Mouse (Mus musculus) CD4-positive, CD25-positive, alpha-beta regulatory T cell, adult 2 months (primary cell): ENCODE measurements around the gene Zfc3h1.

Experiments used
- DNase-seq: peaks from one replicate; pipeline ENCODE4 v3.0.0-alpha.2; 2012; ENCODE audit warnings: low read depth, low spot score

Gene Zfc3h1

GRCm38 (mm10) chr10:115385018-115386002 lies 551 bp downstream of the Zfc3h1 start:
- peak; percentile 73 for DNase-seq

GRCm38 (mm10) chr10:115387891-115388290 lies 3.1 kb downstream of the Zfc3h1 start:
- DNase-seq: no peak

- DNase-seq: no peak
These were observed 6.3 kb downstream of the Zfc3h1 start for GRCm38 (mm10) chr10:115391076-115391475.

- DNase-seq: no peak
These were observed 7.1 kb downstream of the Zfc3h1 start for GRCm38 (mm10) chr10:115391896-115392295.

- DNase-seq: peak; percentile 81
These were observed 21.6 kb downstream of the Zfc3h1 start for GRCm38 (mm10) chr10:115406393-115406792.

GRCm38 (mm10) chr10:115413496-115413895 lies 28.7 kb downstream of the Zfc3h1 start:
- peak; percentile 20 for DNase-seq

- peak; percentile 14 for DNase-seq
These were observed 29.3 kb downstream of the Zfc3h1 start for GRCm38 (mm10) chr10:115414056-115414455.

- no peak for DNase-seq
These were observed 37.2 kb downstream of the Zfc3h1 start for GRCm38 (mm10) chr10:115421976-115422375.

- no peak for DNase-seq
These were observed 40.6 kb downstream of the Zfc3h1 start for GRCm38 (mm10) chr10:115425351-115425750.

GRCm38 (mm10) chr10:115437286-115437685 lies 52.5 kb downstream of the Zfc3h1 start:
- DNase-seq: no peak

GRCm38 (mm10) chr10:115448614-115449013 lies 63.9 kb downstream of the Zfc3h1 start:
- DNase-seq: no peak

GRCm38 (mm10) chr10:115457368-115458021 lies 72.7 kb downstream of the Zfc3h1 start:
- no peak for DNase-seq

- no peak for DNase-seq
These were observed 77.9 kb downstream of the Zfc3h1 start for GRCm38 (mm10) chr10:115462646-115463045.

- no peak for DNase-seq
These were observed 80.3 kb downstream of the Zfc3h1 start for GRCm38 (mm10) chr10:115465072-115465471.

GRCm38 (mm10) chr10:115465778-115466177 lies 81.0 kb downstream of the Zfc3h1 start:
- DNase-seq: no peak

GRCm38 (mm10) chr10:115467985-115468384 lies 83.2 kb downstream of the Zfc3h1 start:
- no peak for DNase-seq

GRCm38 (mm10) chr10:115468632-115469031 lies 83.9 kb downstream of the Zfc3h1 start:
- DNase-seq: no peak

- no peak for DNase-seq
These were observed 84.3 kb downstream of the Zfc3h1 start for GRCm38 (mm10) chr10:115469040-115469439.

- peak; percentile 9 for DNase-seq
These were observed 86.0 kb downstream of the Zfc3h1 start for GRCm38 (mm10) chr10:115470621-115471334.

- DNase-seq: no peak
These were observed 88.6 kb downstream of the Zfc3h1 start for GRCm38 (mm10) chr10:115473213-115473961.

GRCm38 (mm10) chr10:115475000-115475550 lies 90.3 kb downstream of the Zfc3h1 start:
- no peak for DNase-seq
